Mouse (Mus musculus) myocyte (in vitro differentiated cells): Measurements from ENCODE around the gene Pakap. TPM values are rescaled to one million over a fixed set of nuclear protein-coding genes. Genes with fewer than 3 reads are reported as not detected.

Source experiments
- H3K27me3 ChIP-seq: one replicate; pipeline ENCODE4 v1.6.1; 2011; ENCODE audit not compliant: control insufficient read depth, insufficient read depth, insufficient read length
- H3K36me3 ChIP-seq: one replicate; pipeline ENCODE4 v1.6.1; 2011; ENCODE audit not compliant: control insufficient read depth, insufficient read depth
- H3K4me2 ChIP-seq: one replicate; pipeline ENCODE4 v1.6.1; 2011; ENCODE audit warnings: low read depth, control low read depth
- H3K4me3 ChIP-seq: one replicate; pipeline ENCODE4 v1.5.1; 2011; ENCODE audit warnings: mild to moderate bottlenecking, control low read depth, moderate library complexity
- H3K79me2 ChIP-seq: one replicate; pipeline ENCODE4 v1.6.1; 2011; ENCODE audit not compliant: control insufficient read depth, insufficient read depth
- H3ac ChIP-seq: one replicate; pipeline ENCODE4 v1.6.1; 2011; ENCODE audit not compliant: control insufficient read depth, insufficient read length
- CEBPB ChIP-seq: IDR thresholded peaks from 2 replicates; pipeline ENCODE4 v1.6.1; 2011; ENCODE audit warnings: mild to moderate bottlenecking, moderate library complexity; ENCODE audit not compliant: poor library complexity, insufficient read depth, severe bottlenecking
- E2F4 ChIP-seq: IDR thresholded peaks from one replicate; pipeline ENCODE4 v1.6.1; 2011; ENCODE audit warnings: mild to moderate bottlenecking, control low read depth, moderate library complexity; ENCODE audit not compliant: insufficient read depth
- MAX ChIP-seq: IDR thresholded peaks from one replicate; pipeline ENCODE4 v1.6.1; 2011; ENCODE audit warnings: low read depth, mild to moderate bottlenecking, control low read depth
- MYOD1 ChIP-seq, 3 experiments: IDR thresholded peaks; one replicate each; pipeline ENCODE4 v1.6.1; 2011; ENCODE audit warnings: control low read depth in 2 of 3, low read depth in 2 of 3, mild to moderate bottlenecking in 2 of 3, moderate library complexity in 1 of 3; ENCODE audit not compliant: insufficient read length in 2 of 3, control insufficient read depth in 1 of 3
- MYOG ChIP-seq, 3 experiments: IDR thresholded peaks; one replicate each; pipeline ENCODE4 v1.6.1; 2011; ENCODE audit warnings: control low read depth in 2 of 3, low read depth in 2 of 3, mild to moderate bottlenecking in 2 of 3; ENCODE audit not compliant: insufficient read length in 2 of 3, control insufficient read depth in 1 of 3, insufficient read depth in 1 of 3
- POLR2A ChIP-seq: IDR thresholded peaks from one replicate; pipeline ENCODE4 v1.6.1; 2011; ENCODE audit warnings: low read depth, mild to moderate bottlenecking, control low read depth, moderate library complexity; ENCODE audit not compliant: insufficient read length
- POLR2AphosphoS2 ChIP-seq: IDR thresholded peaks from one replicate; pipeline ENCODE4 v1.6.1; 2011; ENCODE audit warnings: low read depth, control low read depth; ENCODE audit not compliant: insufficient read length
- REST ChIP-seq: IDR thresholded peaks from one replicate; pipeline ENCODE4 v1.6.1; 2011; ENCODE audit warnings: mild to moderate bottlenecking, control low read depth, moderate library complexity; ENCODE audit not compliant: insufficient read depth, insufficient read length
- SRF ChIP-seq: IDR thresholded peaks from one replicate; pipeline ENCODE4 v1.6.1; 2011; ENCODE audit warnings: low read depth; ENCODE audit not compliant: control insufficient read depth, insufficient read length
- TCF12 ChIP-seq: IDR thresholded peaks from one replicate; pipeline ENCODE4 v1.6.1; 2011; ENCODE audit warnings: mild to moderate bottlenecking, control low read depth; ENCODE audit not compliant: poor library complexity, insufficient read depth, severe bottlenecking
- TCF3 ChIP-seq: IDR thresholded peaks from one replicate; pipeline ENCODE4 v1.6.1; 2011; ENCODE audit warnings: low read depth, control low read depth; ENCODE audit not compliant: insufficient read length
- USF1 ChIP-seq: IDR thresholded peaks from one replicate; pipeline ENCODE4 v1.6.1; 2011; ENCODE audit warnings: low read depth, mild to moderate bottlenecking, control low read depth, moderate library complexity
- polyA plus RNA-seq: library from polyadenylated mRNA; unstranded; fragments of >200 nt; fragmentation: generic; extraction: Trizol; gene quantifications from one replicate; pipeline ENCODE4 v1.2.1, GENCODE M21; 2012; ENCODE audit warnings: missing spikeins

Pakap gene
- polyA plus RNA-seq, 1 experiment: 6.5 TPM

- no peak overlapping the region for H3K4me2 ChIP-seq
- no peaks in the 10 kb centered on the region for H3K79me2 ChIP-seq
- no peaks in the 10 kb centered on the region for H3K27me3 ChIP-seq
- no peak overlapping the region for H3ac ChIP-seq
- no peaks in the 10 kb centered on the region for H3K36me3 ChIP-seq
- TF ChIP-seq USF1: no peak
- TF ChIP-seq POLR2A: no peak
- TF ChIP-seq MAX: no peak
- no peak for TF ChIP-seq TCF12
- TF ChIP-seq REST: no peak
- no peak for TF ChIP-seq MYOG (IDR thresholded peaks at IDR 0.05; ENCODE audit: control insufficient read depth in 1 of 3, insufficient read depth in 1 of 3, insufficient read length in 2 of 3, low read depth in 2 of 3)
- no peak for TF ChIP-seq SRF
- TF ChIP-seq E2F4: no peak
- no peak for TF ChIP-seq CEBPB
- TF ChIP-seq TCF3: no peak
- TF ChIP-seq POLR2AphosphoS2: no peak
- no peak for TF ChIP-seq MYOD1 (IDR thresholded peaks at IDR 0.05; ENCODE audit: control insufficient read depth in 1 of 3, insufficient read length in 2 of 3, low read depth in 2 of 3)
- H3K4me3 ChIP-seq: no peak overlapping the region
Measured at GRCm38 (mm10) chr4:57533686-57534085, 34.3 kb upstream of the Pakap start.

- Histone ChIP-seq H3K79me2 (no peaks in the 10 kb centered on the region), H3ac (no peak overlapping the region), H3K36me3 (no peaks in the 10 kb centered on the region), H3K27me3 (no peaks in the 10 kb centered on the region), H3K4me2 (no peak overlapping the region), H3K4me3 (no peak overlapping the region)
- no peak for TF ChIP-seq CEBPB
- no peak for TF ChIP-seq POLR2AphosphoS2
- no peak for TF ChIP-seq USF1
- TF ChIP-seq MYOD1 (IDR thresholded peaks at IDR 0.05; ENCODE audit: control insufficient read depth in 1 of 3, insufficient read length in 2 of 3, low read depth in 2 of 3): no peak
- no peak for TF ChIP-seq POLR2A
- no peak for TF ChIP-seq E2F4
- TF ChIP-seq TCF12: no peak
- no peak for TF ChIP-seq MAX
- TF ChIP-seq REST: no peak
Measured at GRCm38 (mm10) chr4:57534232-57534631, 33.7 kb upstream of the Pakap start.

GRCm38 (mm10) chr4:57535087-57535486 is 32.9 kb upstream of the Pakap start:
- TF ChIP-seq REST (no peak), MYOD1 (IDR thresholded peaks at IDR 0.05; ENCODE audit: control insufficient read depth in 1 of 3, insufficient read length in 2 of 3, low read depth in 2 of 3) (no peak), POLR2A (no peak), POLR2AphosphoS2 (no peak), MYOG (IDR thresholded peaks at IDR 0.05; ENCODE audit: control insufficient read depth in 1 of 3, insufficient read depth in 1 of 3, insufficient read length in 2 of 3, low read depth in 2 of 3) (no peak), CEBPB (no peak), TCF12 (no peak), E2F4 (no peak), TCF3 (no peak), MAX (no peak), SRF (no peak), USF1 (no peak)
- no peaks in the 10 kb centered on the region for H3K79me2 ChIP-seq

GRCm38 (mm10) chr4:57538029-57538688 is 29.8 kb upstream of the Pakap start:
- no peaks in the 10 kb centered on the region for H3K36me3 ChIP-seq
- no peaks in the 10 kb centered on the region for H3K27me3 ChIP-seq
- H3ac ChIP-seq: no peak overlapping the region
- H3K79me2 ChIP-seq: no peaks in the 10 kb centered on the region
- TF ChIP-seq TCF3 (no peak), SRF (peak; percentile 93)
- H3K4me2 ChIP-seq: no peak overlapping the region
- no peak overlapping the region for H3K4me3 ChIP-seq

More at GRCm38 (mm10) chr4:57535087-57535486, 32.9 kb upstream of the Pakap start:
- Histone ChIP-seq H3K27me3 (no peaks in the 10 kb centered on the region), H3K4me3 (no peak overlapping the region), H3K36me3 (no peaks in the 10 kb centered on the region), H3ac (no peak overlapping the region), H3K4me2 (no peak overlapping the region)

GRCm38 (mm10) chr4:57543692-57544256 is 24.2 kb upstream of the Pakap start:
- Histone ChIP-seq H3K79me2 (no peaks in the 10 kb centered on the region), H3ac (no peak overlapping the region), H3K4me2 (peak overlapping the region; percentile 95), H3K27me3 (no peaks in the 10 kb centered on the region), H3K36me3 (no peaks in the 10 kb centered on the region), H3K4me3 (peak overlapping the region; percentile 7)
- no peak for TF ChIP-seq MYOG (IDR thresholded peaks at IDR 0.05; ENCODE audit: control insufficient read depth in 1 of 3, insufficient read depth in 1 of 3, insufficient read length in 2 of 3, low read depth in 2 of 3)
- no peak for TF ChIP-seq REST
- no peak for TF ChIP-seq TCF12
- TF ChIP-seq MAX: no peak
- no peak for TF ChIP-seq E2F4
